Mouse (Mus musculus) cerebellum, adult 2 months (tissue): ENCODE results near the gene Gpatch1. TPM values are rescaled to one million over a fixed set of nuclear protein-coding genes. Genes with fewer than 3 reads are reported as not detected.
A peak's percentile ranks its signal among the peaks of the same experiment; 100 is the strongest.

ENCODE experiments used
- DNase-seq, 2 experiments: peaks; one replicate each; pipeline ENCODE4 v3.0.0; 2021
- H3K27ac ChIP-seq: fragments of 200-500 bp; 2 replicates; pipeline ENCODE4 v1.5.1; 2012; ENCODE audit warnings: low read length, control low read depth, inconsistent platforms; ENCODE audit not compliant: insufficient read depth
- H3K27me3 ChIP-seq: fragments of 200-500 bp; 2 replicates; pipeline ENCODE4 v1.6.1; 2012; ENCODE audit warnings: inconsistent platforms, mild to moderate bottlenecking, low read length, moderate library complexity; ENCODE audit not compliant: control insufficient read depth, insufficient read depth
- H3K4me1 ChIP-seq: fragments of 200-500 bp; 2 replicates; pipeline ENCODE4 v1.6.1; 2011; ENCODE audit warnings: low read length; ENCODE audit not compliant: control insufficient read depth, insufficient read depth
- H3K4me3 ChIP-seq: fragments of 200-500 bp; replicated peaks from 2 replicates; pipeline ENCODE3; 2011; ENCODE audit warnings: mild to moderate bottlenecking, low read depth, low read length, control low read depth; ENCODE audit not compliant: insufficient read depth
- CTCF ChIP-seq: fragments of 200-500 bp; IDR thresholded peaks from 2 replicates; pipeline ENCODE4 v1.5.1; 2011; ENCODE audit warnings: low read depth, mild to moderate bottlenecking, control low read depth, low read length, moderate library complexity, borderline replicate concordance; ENCODE audit not compliant: insufficient read depth
- POLR2A ChIP-seq: fragments of 200-500 bp; IDR thresholded peaks from 2 replicates; pipeline ENCODE4 v1.6.1; 2011; ENCODE audit warnings: low read length, control low read depth, borderline replicate concordance; ENCODE audit not compliant: insufficient read depth
- WGBS: fragments of 180-500 bp; shearing (Covaris S2); methylation state at CpG from one replicate; pipeline ENCODE4 v1.1.7; 2018; 5-methylcytosine and 5-hydroxymethylcytosine counted together
- polyA plus RNA-seq: library from polyadenylated mRNA; depleted of rRNA; stranded (reverse); fragments of >200 nt; gene quantifications from 2 replicates; pipeline ENCODE4 v1.2.3, GENCODE M21; 2012

The Gpatch1 gene
- polyA plus RNA-seq, 1 experiment, result 20.2 TPM

DNA sequence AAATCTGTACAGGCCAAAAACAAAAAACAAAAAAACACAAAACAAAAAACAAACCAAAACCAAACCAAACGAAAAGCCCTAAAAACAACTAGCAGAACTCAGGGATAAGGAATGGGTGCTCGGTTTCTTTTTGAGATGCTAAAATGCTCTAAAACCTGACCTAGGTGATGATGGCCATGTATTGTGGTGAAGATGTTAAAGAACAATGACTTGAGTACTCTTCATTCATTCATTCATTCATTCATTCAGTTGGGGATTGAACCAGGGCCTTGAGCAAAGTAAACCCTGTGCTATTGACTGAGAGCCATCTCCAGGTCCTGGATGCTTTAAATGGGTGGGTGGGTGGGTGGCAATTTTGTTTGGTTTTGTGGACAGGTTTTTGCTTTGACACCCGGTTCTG is 32.9 kb upstream of the Gpatch1 start:
- Histone ChIP-seq H3K4me1 (no peaks in the 10 kb centered on the region), H3K4me3 (no peak overlapping the region), H3K27ac (no peak overlapping the region), H3K27me3 (no peaks in the 10 kb centered on the region)
- no peak for TF ChIP-seq POLR2A
- no peak for TF ChIP-seq CTCF
- 90% methylated on average over 3 of the region's 3 CpGs for WGBS
- DNase-seq, result no peak

DNA sequence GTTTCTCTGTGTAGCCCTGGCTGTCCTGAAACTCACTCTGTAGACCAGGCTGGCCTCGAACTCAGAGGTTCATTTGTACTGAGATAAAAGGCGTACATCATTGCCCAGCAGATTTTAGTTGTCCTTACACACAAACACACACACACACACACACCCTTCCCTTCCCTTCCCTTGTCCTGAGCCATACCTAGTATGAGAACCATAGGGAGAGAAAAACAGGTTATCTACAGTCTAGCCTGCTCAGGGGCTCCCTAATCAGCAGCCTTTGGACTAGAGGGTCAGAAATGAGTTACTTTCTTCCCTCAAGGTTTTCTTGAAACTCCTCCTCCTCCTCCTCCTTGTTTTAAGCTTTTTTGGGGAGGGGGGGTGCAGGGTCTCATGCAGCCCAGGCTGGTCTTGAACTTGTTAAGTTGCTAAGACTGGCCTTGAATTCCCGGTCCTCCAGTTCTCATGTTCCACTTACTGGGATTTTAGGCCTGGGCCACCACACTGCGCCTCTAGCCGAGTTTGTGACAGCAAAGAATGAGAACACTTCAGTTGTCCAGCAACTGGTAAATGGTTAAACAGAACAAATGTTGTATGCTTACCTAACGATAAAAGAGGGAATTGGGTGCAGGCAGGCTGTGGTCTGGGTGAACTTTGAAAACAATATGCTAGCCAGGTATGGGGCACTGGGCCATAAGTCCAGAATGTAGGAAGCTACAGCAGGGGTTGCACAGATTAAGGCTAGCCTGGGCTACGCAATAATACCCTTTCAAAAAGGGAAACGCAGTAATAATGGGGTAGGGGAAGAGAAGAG is 31.8 kb upstream of the Gpatch1 start:
- WGBS, result 88% methylated on average over 8 of the region's 8 CpGs
- TF ChIP-seq POLR2A, result no peak
- no peak for TF ChIP-seq CTCF

DNA sequence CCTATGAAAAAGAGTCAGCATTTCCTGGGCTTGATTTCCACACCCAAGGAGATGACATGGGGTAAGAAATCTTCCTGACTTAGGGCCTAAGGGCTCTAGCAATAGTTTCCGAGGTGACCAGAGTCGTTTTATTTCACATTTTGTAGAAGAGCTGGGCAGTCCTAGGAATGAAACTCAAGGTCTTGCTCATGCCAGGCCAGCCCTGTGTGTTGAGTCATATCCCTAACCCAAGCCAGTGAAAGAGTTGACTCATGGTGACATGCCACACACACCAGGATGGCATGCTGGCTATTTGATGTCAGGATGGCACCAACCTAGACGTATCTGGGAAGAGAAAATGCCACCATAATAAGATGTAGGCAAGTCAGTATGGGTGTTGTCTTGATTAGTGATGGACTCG is 30.8 kb upstream of the Gpatch1 start:
- Histone ChIP-seq H3K4me1 (no peaks in the 10 kb centered on the region), H3K27me3 (no peaks in the 10 kb centered on the region), H3K27ac (no peak overlapping the region), H3K4me3 (no peak overlapping the region)
- TF ChIP-seq CTCF (no peak), POLR2A (no peak)
- no peak for DNase-seq
- 71% methylated on average over 4 of the region's 4 CpGs for WGBS

More for the DNA sequence above, 31.8 kb upstream of the Gpatch1 start:
- Histone ChIP-seq H3K27ac (no peak overlapping the region), H3K4me1 (no peaks in the 10 kb centered on the region), H3K4me3 (no peak overlapping the region), H3K27me3 (no peaks in the 10 kb centered on the region)
- DNase-seq, result no peak

DNA sequence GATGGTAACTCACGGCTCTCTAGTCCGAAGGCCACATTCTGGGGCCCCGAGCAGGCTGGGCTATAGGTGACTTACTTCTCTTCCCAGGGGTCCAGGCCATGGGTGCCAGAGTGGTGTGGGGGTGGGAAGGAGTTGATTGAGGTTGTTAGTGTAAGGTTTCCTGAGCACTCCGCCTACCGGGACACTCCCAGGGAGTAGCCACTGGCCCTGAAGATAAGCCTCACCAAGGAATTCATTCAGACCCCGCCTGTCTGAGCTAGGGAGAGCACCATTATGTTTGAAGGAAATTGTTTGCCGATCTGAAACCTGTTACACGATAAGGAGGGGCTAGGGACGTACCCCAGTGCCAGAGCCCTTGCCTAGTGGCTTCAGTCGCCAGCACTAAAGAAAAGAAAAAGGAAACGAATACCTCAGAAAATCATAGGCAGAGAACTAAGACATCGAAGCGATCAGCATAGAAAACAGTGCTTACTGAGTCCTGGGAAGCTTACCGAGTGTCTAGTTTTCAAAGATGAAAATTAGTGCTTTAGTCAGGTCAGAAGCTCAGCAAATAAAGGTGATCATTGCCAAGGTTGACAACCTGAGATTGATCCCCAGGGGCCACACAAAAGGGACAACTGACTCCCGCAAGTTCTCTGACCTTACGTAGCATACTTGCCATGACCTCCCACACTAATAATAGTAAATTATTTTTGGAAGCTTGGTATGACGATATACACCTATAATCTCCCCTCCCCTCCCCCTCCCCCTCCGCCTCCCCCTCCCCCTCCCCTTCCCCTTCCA is 29.9 kb upstream of the Gpatch1 start:
- Histone ChIP-seq H3K4me1 (no peaks in the 10 kb centered on the region), H3K27ac (no peak overlapping the region), H3K27me3 (no peaks in the 10 kb centered on the region), H3K4me3 (no peak overlapping the region)
- WGBS, result 79% methylated on average over 18 of the region's 18 CpGs
- DNase-seq, result no peak
- TF ChIP-seq POLR2A, result no peak
- no peak for TF ChIP-seq CTCF

DNA sequence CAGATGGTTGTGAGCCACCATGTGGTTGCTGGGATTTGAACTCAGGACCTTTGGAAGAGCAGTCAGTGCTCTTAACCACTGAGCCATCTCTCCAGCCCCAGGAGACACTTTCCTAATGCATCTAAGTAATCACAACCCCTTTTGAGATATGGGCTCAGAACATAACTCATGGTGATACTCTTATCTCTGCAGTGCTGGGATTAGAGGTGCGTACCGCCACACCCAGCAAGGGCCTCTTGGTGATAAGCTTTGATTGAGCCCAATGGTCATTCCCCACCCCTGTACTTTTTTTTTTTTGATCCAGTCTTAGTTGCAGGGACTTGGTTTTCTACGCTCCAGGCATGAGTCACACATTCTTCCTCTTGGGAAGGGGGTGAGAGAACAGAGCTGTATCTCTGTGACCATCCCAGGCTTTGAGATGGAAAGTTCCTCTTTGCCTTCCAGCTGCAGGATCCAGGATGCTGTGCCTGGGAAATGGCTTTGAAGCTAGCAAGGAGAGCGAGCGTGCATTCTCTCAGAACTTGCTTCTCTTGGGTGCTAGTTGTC is 26.6 kb upstream of the Gpatch1 start:
- Histone ChIP-seq H3K4me3 (no peak overlapping the region), H3K27ac (no peak overlapping the region), H3K27me3 (no peaks in the 10 kb centered on the region), H3K4me1 (no peaks in the 10 kb centered on the region)
- TF ChIP-seq POLR2A (no peak), CTCF (no peak)
- no peak for DNase-seq
- WGBS, result 97% methylated on average over 5 of the region's 5 CpGs

DNA sequence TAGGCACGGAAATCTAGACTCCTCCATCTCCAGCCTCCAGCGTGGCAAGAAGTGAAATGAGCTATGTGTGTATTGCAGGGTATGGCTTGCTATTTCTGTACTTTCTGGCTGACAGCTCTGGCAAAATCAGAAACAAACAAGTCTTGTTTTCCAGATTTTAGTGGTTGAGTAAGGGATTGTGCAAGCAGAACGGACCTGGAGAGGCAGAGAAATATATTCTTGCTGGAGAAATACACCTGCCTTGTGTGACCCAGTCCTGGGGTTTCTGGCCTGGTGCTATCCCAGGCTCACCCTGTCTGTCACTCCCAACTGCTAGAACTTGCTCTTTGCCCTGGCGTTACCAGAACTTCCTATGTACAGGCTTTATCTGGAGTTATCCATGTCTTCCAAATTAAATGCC is 24.3 kb upstream of the Gpatch1 start:
- H3K27me3 ChIP-seq, result no peaks in the 10 kb centered on the region
- H3K27ac ChIP-seq, result peak overlapping the region; percentile 13; the same call in 1 of the 2 replicates
- TF ChIP-seq CTCF (no peak), POLR2A (no peak)
- no peaks in the 10 kb centered on the region for H3K4me1 ChIP-seq
- DNase-seq, result no peak
- 82% methylated on average over 4 of the region's 4 CpGs for WGBS
- H3K4me3 ChIP-seq, result no peak overlapping the region

DNA sequence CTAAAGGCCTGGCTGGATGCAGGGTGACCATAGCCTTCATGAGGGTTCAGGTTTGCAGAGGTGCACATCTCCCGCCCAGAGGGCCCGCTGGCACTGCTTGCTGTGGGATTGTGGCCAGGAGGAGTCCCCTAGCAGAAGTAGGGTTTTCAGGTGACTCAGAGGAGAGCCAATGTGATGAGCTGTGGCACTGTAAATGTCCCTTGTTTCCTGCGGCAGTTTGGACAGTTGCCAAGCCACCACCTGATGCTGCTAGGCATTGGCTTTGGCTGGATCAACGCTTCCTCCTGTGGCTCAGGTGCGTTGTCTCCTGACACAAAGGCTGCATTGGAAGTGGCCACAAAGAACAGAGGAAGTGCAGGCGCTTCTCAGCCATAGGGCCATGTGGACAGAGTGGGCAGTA is 23.0 kb upstream of the Gpatch1 start:
- Histone ChIP-seq H3K27ac (no peak overlapping the region; the same call in 1 of the 2 replicates), H3K4me1 (no peaks in the 10 kb centered on the region), H3K27me3 (no peaks in the 10 kb centered on the region), H3K4me3 (no peak overlapping the region)
- TF ChIP-seq POLR2A (no peak), CTCF (no peak)
- peak; percentile 15 for DNase-seq
- 54% methylated on average over 6 of the region's 6 CpGs for WGBS
